Comparison of ENCODE assay signal across 8 mouse cellular contexts in genomic region chr6:38650263-38650937, GRCm38 (mm10). TPM values are rescaled to one million over a fixed set of nuclear protein-coding genes. Genes with fewer than 3 reads are reported as not detected.
A peak's percentile ranks its signal among the peaks of the same experiment; 100 is the strongest.
DNase-seq lines count a peak whose midpoint lies in the region; ATAC-seq and TF ChIP-seq lines count a peak whose summit lies in the region.

No protein-coding gene starts in this region.

- intact Hi-C loops in heart, postnatal 14 days (cut with DNase I), result loop anchor here (2.0 kb wide), 2 partner anchors 260 to 416 kb away; no protein-coding TSS in a partner anchor

- peaks cover 24% of the 10 kb centered on the region for H3K27me3 ChIP-seq in E14TG2a.4 (ENCODE audit: insufficient read depth, low read length)
- 0 out of 2 replicates have a peak, but pooled peaks cover 3% of the 10 kb centered on the region for H3K27me3 ChIP-seq in embryonic facial prominence, embryonic 10.5 days (replicated peaks; ENCODE audit: low read depth, poor library complexity, severe bottlenecking)
- 0 out of 2 replicates have a peak, but pooled peaks cover 4% of the 10 kb centered on the region for H3K27me3 ChIP-seq in lung, embryonic 15.5 days

- peak; percentile 61 for DNase-seq in adrenal gland, postnatal 25 days
- DNase-seq in embryonic facial prominence, embryonic 10.5 days (ENCODE audit: low spot score), result peak; percentile 71
- DNase-seq in heart, postnatal 14 days, result peak; percentile 65 to 79
- peak; percentile 81 for DNase-seq in layer of hippocampus, adult 11-12 months (ENCODE audit: low spot score)
- DNase-seq in ovary, postnatal 14 days (ENCODE audit: low spot score), result peak; percentile 58
- peak; percentile 67 for DNase-seq in thymus, postnatal 0 days (ENCODE audit: low spot score)

- no peaks in the 10 kb centered on the region for H3K36me3 ChIP-seq in E14TG2a.4 (ENCODE audit: insufficient read depth, low read length)
- no peaks in the 10 kb centered on the region for H3K36me3 ChIP-seq in embryonic facial prominence, embryonic 10.5 days (replicated peaks)
- H3K36me3 ChIP-seq in lung, embryonic 15.5 days, result no peaks in the 10 kb centered on the region

- TF ChIP-seq CTCF in E14TG2a.4 (conservative IDR thresholded peaks at IDR 0.05; ENCODE audit: low read length), result peak; percentile 89

- peak; percentile 64; the same call in 1 of the 2 replicates for ATAC-seq in lung, embryonic 15.5 days (ENCODE audit: borderline replicate concordance, extremely low read depth, low FRiP score, low TSS enrichment)

- H3K9ac ChIP-seq in lung, embryonic 15.5 days, result no peak overlapping the region

- H3K27ac ChIP-seq in embryonic facial prominence, embryonic 10.5 days (replicated peaks), result no peak overlapping the region
- H3K27ac ChIP-seq in lung, embryonic 15.5 days, result no peak overlapping the region

- H3K4me2 ChIP-seq in lung, embryonic 15.5 days, result no peak overlapping the region

- H3K9me3 ChIP-seq in E14TG2a.4 (ENCODE audit: low read length), result peaks cover 27% of the 10 kb centered on the region
- no peaks in the 10 kb centered on the region for H3K9me3 ChIP-seq in embryonic facial prominence, embryonic 10.5 days
- H3K9me3 ChIP-seq in lung, embryonic 15.5 days, result no peaks in the 10 kb centered on the region

- 44% methylated on average over 14 of the region's 14 CpGs for WGBS in embryonic facial prominence, embryonic 10.5 days
- WGBS in lung, embryonic 15.5 days, result 37% methylated on average over 14 of the region's 14 CpGs

- H3K4me1 ChIP-seq in E14TG2a.4 (replicated peaks; ENCODE audit: low read depth, low read length), result peaks cover 8% of the 10 kb centered on the region
- H3K4me1 ChIP-seq in embryonic facial prominence, embryonic 10.5 days, result no peaks in the 10 kb centered on the region
- H3K4me1 ChIP-seq in lung, embryonic 15.5 days, result no peaks in the 10 kb centered on the region

- H3K4me3 ChIP-seq in E14TG2a.4 (replicated peaks; ENCODE audit: low read length), result no peak overlapping the region; the same call in 1 of the 2 replicates
- H3K4me3 ChIP-seq in embryonic facial prominence, embryonic 10.5 days, result no peak overlapping the region
- no peak overlapping the region for H3K4me3 ChIP-seq in lung, embryonic 15.5 days

RNA-seq across cellular contexts. Expression of gene Clec2l, which starts 12.5 kb away (rescaled TPM):
- 3.7 and 4.9 TPM in 2 replicates for total RNA-seq in adrenal gland, postnatal 25 days (2021)
- 0.82 and 0.97 TPM in 2 replicates for polyA plus RNA-seq in embryonic facial prominence, embryonic 10.5 days (2016; fragmentation: Nextera tagmentation; extraction: Ambion mirVana)
- 1 to 10 TPM; 1.9 to 2.4 TPM for total RNA-seq in heart, postnatal 14 days (2021)
- polyA plus RNA-seq in lung, embryonic 15.5 days (2015; fragmentation: Nextera tagmentation; extraction: Ambion mirVana), result 1.0 and 1.4 TPM in 2 replicates
- 0.27 and 0.31 TPM in 2 replicates for polyA plus RNA-seq in thymus, postnatal 0 days (2015; fragmentation: Nextera tagmentation; extraction: Ambion mirVana)

RNA-seq across cellular contexts. Expression of gene Klrg2, which starts 13.4 kb away (rescaled TPM):
- 2.8 and 3.8 TPM in 2 replicates for total RNA-seq in adrenal gland, postnatal 25 days (2021)
- 0.06 TPM in 1 of 2 replicates, not detected in the other for polyA plus RNA-seq in embryonic facial prominence, embryonic 10.5 days (2016; fragmentation: Nextera tagmentation; extraction: Ambion mirVana)
- under 1 TPM; 0.24 to 0.32 TPM for total RNA-seq in heart, postnatal 14 days (2021)
- 0.15 and 0.24 TPM in 2 replicates for polyA plus RNA-seq in lung, embryonic 15.5 days (2015; fragmentation: Nextera tagmentation; extraction: Ambion mirVana)
- polyA plus RNA-seq in thymus, postnatal 0 days (2015; fragmentation: Nextera tagmentation; extraction: Ambion mirVana), result 0.17 TPM in 2 replicates
